In the genomic region with DNA sequence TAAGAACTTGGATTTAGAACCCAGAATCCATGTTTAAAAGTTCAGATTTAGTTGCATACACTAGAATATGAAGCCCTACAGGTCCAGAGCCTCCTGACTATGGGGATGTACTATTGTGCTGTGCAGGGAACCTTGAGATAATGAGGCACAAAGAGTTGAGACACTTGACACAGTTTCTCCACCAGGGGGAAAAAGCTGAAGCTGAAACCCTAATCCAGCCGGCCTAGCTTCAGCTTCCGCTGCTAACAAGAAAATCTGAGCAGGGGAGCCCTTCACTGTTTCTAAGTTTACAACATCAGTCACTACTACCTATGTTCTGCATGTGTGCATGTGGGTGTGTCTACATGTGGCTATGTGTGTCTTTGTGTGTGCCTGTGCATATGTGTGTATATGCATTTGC, we compare ENCODE assay signal across 22 mouse cellular contexts.
DNase-seq lines count a peak whose midpoint lies in the region; TF ChIP-seq lines count a peak whose summit lies in the region.
"Had no signal": no experiment of that assay in that cellular context is flagged by ENCODE, and none has a peak within 500 bp of the region (broad histone marks: within the 10 kb centered on the region; RNA-seq: fewer than 3 reads in every experiment).

No protein-coding gene starts in this region.

- no peaks in the 10 kb centered on the region for H3K36me3 ChIP-seq in CH12.LX (replicated peaks in 1 of 2; ENCODE audit: control insufficient read depth in 1 of 2, insufficient read depth in 1 of 2, low read length in 1 of 2)
- H3K36me3 ChIP-seq: embryonic facial prominence, embryonic 12.5 days; heart, embryonic 15.5 days; limb, embryonic 12.5 days; liver, embryonic 15.5 days had no signal

- no peaks in the 10 kb centered on the region; the same call in 1 of the 2 replicates for H3K79me2 ChIP-seq in CH12.LX (replicated peaks; ENCODE audit: control insufficient read depth, extremely low read depth, insufficient read depth, poor library complexity, severe bottlenecking)

- intact Hi-C loops in left cerebral cortex, adult 2 months (cut with DNase I) = no loop called here

- dilution Hi-C loops in CH12.LX (cut with MboI; ENCODE audit: extremely low pct_ligation_motif_present, extremely low pct_unique_long_range_greater_than_20kb, low sequenced_read_pairs) = no loop called here

- H3K9me3 ChIP-seq in CH12.LX (replicated peaks; ENCODE audit: low read length) = no peaks in the 10 kb centered on the region
- H3K9me3 ChIP-seq: embryonic facial prominence, embryonic 12.5 days; forebrain, embryonic 13.5 days; heart, embryonic 15.5 days; limb, embryonic 12.5 days; liver, embryonic 15.5 days had no signal

- no peak overlapping the region for H3K9ac ChIP-seq in CH12.LX (ENCODE audit: insufficient read depth, low read depth)
- H3K9ac ChIP-seq: embryonic facial prominence, embryonic 12.5 days; forebrain, embryonic 13.5 days; heart, embryonic 15.5 days; limb, embryonic 12.5 days; liver, embryonic 15.5 days had no signal

- H3K27me3 ChIP-seq in CH12.LX (replicated peaks) = no peaks in the 10 kb centered on the region
- H3K27me3 ChIP-seq: embryonic facial prominence, embryonic 12.5 days; forebrain, embryonic 13.5 days; heart, embryonic 15.5 days; limb, embryonic 12.5 days; liver, embryonic 15.5 days had no signal

- H3K4me2 ChIP-seq in CH12.LX (ENCODE audit: insufficient read depth, low read depth, poor library complexity, severe bottlenecking) = no peak overlapping the region
- H3K4me2 ChIP-seq: embryonic facial prominence, embryonic 12.5 days; forebrain, embryonic 13.5 days; heart, embryonic 15.5 days; limb, embryonic 12.5 days; liver, embryonic 15.5 days had no signal

- no peak overlapping the region for H3K4me3 ChIP-seq in left cerebral cortex, adult 2 months
- no peak overlapping the region for H3K4me3 ChIP-seq in CH12.LX (replicated peaks in 1 of 3; ENCODE audit: low read depth in 2 of 3, low read length in 2 of 3, poor library complexity in 1 of 3)
- H3K4me3 ChIP-seq: embryonic facial prominence, embryonic 12.5 days; erythroblast, embryonic 14.5 days; forebrain, embryonic 13.5 days; heart, embryonic 15.5 days; limb, embryonic 12.5 days; liver, embryonic 15.5 days had no signal

- peak; percentile 81 for DNase-seq in heart, adult 11 months
- no peak for DNase-seq in heart, adult 9 months (ENCODE audit: low spot score in 2 of 2)
- DNase-seq in left cerebral cortex, adult 2 months (ENCODE audit: extremely low spot score in 1 of 2, low spot score in 2 of 2) = no peak
- no peak for DNase-seq in left cerebral cortex, adult 8-10 months (ENCODE audit: low spot score in 2 of 2)
- no peak for DNase-seq in CH12.LX (ENCODE audit: extremely low read depth)
- DNase-seq in ZHBTc4 (ENCODE audit: low read depth, low spot score) = peak; percentile 43
- no peak for DNase-seq in cerebellum, adult 11 months
- no peak for DNase-seq in kidney, postnatal 4 days
- DNase-seq: adrenal gland, postnatal 36 days; B cell, adult 2 months; cerebellum, adult 18-20 months; kidney, adult 8-10 months; kidney, postnatal 25 days; layer of hippocampus, adult 9-11 months; lung, postnatal 14 days; thymus, postnatal 25 days had no signal

- no peak for TF ChIP-seq EP300 in CH12.LX (IDR thresholded peaks at IDR 0.05; ENCODE audit: low read length)

- TF ChIP-seq POLR2A in CH12.LX (IDR thresholded peaks at IDR 0.05; ENCODE audit: low read depth, low read length) = no peak

- H3K4me1 ChIP-seq in CH12.LX (ENCODE audit: control insufficient read depth in 1 of 2, insufficient read depth in 2 of 2) = peaks cover 0 to 3% of the 10 kb centered on the region in 2 experiments; a peak in 1 of 4 replicates
- H3K4me1 ChIP-seq: embryonic facial prominence, embryonic 12.5 days; forebrain, embryonic 13.5 days; heart, embryonic 15.5 days; limb, embryonic 12.5 days; liver, embryonic 15.5 days had no signal

- no peak overlapping the region for H3K27ac ChIP-seq in left cerebral cortex, adult 2 months
- H3K27ac ChIP-seq in CH12.LX (ENCODE audit: insufficient read depth, low read depth) = no peak overlapping the region
- H3K27ac ChIP-seq: embryonic facial prominence, embryonic 12.5 days; forebrain, embryonic 13.5 days; heart, embryonic 15.5 days; limb, embryonic 12.5 days; liver, embryonic 15.5 days had no signal

- in situ Hi-C loops in CH12.LX (cut with MboI; ENCODE audit: low pct_ligation_motif_present, low pct_unique_long_range_greater_than_20kb, low sequenced_read_pairs) = no loop called here

- TF ChIP-seq CTCF in left cerebral cortex, adult 2 months (IDR thresholded peaks at IDR 0.05) = peak; percentile 26
- TF ChIP-seq CTCF in CH12.LX (conservative IDR thresholded peaks at IDR 0.05 in 1 of 2, IDR thresholded peaks at IDR 0.05 in 1 of 2; ENCODE audit: low read depth in 2 of 2, low read length in 2 of 2) = peak in 1 of 2 experiments; percentile 43; a peak in 2 of 4 replicates

- TF ChIP-seq RAD21 in CH12.LX (IDR thresholded peaks at IDR 0.05; ENCODE audit: low read depth, low read length) = no peak; the same call in none of the 2 replicates

TF ChIP-seq in CH12.LX, 34 proteins besides CTCF, POLR2A, EP300 and RAD21:
- TF ChIP-seq ELF1 (IDR thresholded peaks at IDR 0.05; ENCODE audit: low read depth, low read length) = no peak
- peak; percentile 21; the same call in 1 of the 2 replicates for TF ChIP-seq SMC3 (IDR thresholded peaks at IDR 0.05; ENCODE audit: low read depth, low read length)
- TF ChIP-seq JUN (IDR thresholded peaks at IDR 0.05; ENCODE audit: insufficient read depth, low read depth, low read length) = no peak

Comparison
In these comparisons a context has a peak if more than half of its experiments do, and no peak if none do; other contexts are left out.
1. DNase-seq: peak in heart, adult 11 months (single experiment) and ZHBTc4 (single experiment); none in heart, adult 9 months (0 of 2), left cerebral cortex, adult 2 months (0 of 2), left cerebral cortex, adult 8-10 months (0 of 2), CH12.LX (single experiment), cerebellum, adult 11 months (single experiment) and kidney, postnatal 4 days (0 of 2).